Comparison of ENCODE assay signal across 8 mouse cellular contexts in the genomic region with DNA sequence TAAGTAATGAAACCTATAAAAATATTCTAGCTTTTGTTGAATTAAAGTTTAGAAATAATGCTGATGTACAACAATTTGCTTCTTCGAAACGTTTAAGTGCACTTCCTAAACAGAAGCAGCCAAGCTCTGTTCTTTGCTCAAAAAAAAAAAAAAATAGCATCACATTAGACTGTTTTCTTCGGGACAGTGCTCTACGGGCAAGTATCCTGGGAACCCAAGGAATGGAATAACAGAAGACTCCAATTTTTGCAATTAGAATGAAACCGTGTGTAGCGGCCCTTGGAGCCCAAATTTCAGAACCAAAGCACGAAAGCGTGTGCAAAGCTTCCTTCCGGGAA. TPM values are rescaled to one million over a fixed set of nuclear protein-coding genes. Genes with fewer than 3 reads are reported as not detected.
DNase-seq lines count a peak whose midpoint lies in the region; ATAC-seq and TF ChIP-seq lines count a peak whose summit lies in the region.

No protein-coding gene starts in this region.

- no peaks in the 10 kb centered on the region for H3K9me3 ChIP-seq in embryonic facial prominence, embryonic 14.5 days (ENCODE audit: control insufficient read depth, low read length)
- no peaks in the 10 kb centered on the region for H3K9me3 ChIP-seq in intestine, postnatal 0 days (ENCODE audit: control insufficient read depth)
- H3K9me3 ChIP-seq in neural tube, embryonic 14.5 days (ENCODE audit: control insufficient read depth, low read length), result no peaks in the 10 kb centered on the region

- no peak for TF ChIP-seq CTCF in lung, adult 2 months (IDR thresholded peaks at IDR 0.05; ENCODE audit: insufficient read depth, low read length)
- TF ChIP-seq CTCF in intestine, postnatal 0 days (IDR thresholded peaks at IDR 0.05; ENCODE audit: low read depth), result no peak

- H3K27me3 ChIP-seq in embryonic facial prominence, embryonic 14.5 days (replicated peaks; ENCODE audit: control insufficient read depth, insufficient read depth, low read length), result no peaks in the 10 kb centered on the region
- no peaks in the 10 kb centered on the region for H3K27me3 ChIP-seq in intestine, postnatal 0 days (replicated peaks; ENCODE audit: control insufficient read depth, insufficient read depth, low read length)
- H3K27me3 ChIP-seq in neural tube, embryonic 14.5 days (ENCODE audit: control insufficient read depth, insufficient read depth, low read length), result no peaks in the 10 kb centered on the region

- no peak for TF ChIP-seq POLR2A in lung, adult 2 months (IDR thresholded peaks at IDR 0.05; ENCODE audit: borderline replicate concordance, extremely low read depth, low read depth, low read length)

- peaks cover 2% of the 10 kb centered on the region; the same call in 1 of the 2 replicates for H3K4me1 ChIP-seq in lung, adult 2 months (ENCODE audit: control insufficient read depth, insufficient read depth, low read length)
- H3K4me1 ChIP-seq in embryonic facial prominence, embryonic 14.5 days (ENCODE audit: control insufficient read depth, insufficient read depth, low read length), result peaks cover 4% of the 10 kb centered on the region
- no peaks in the 10 kb centered on the region for H3K4me1 ChIP-seq in intestine, postnatal 0 days (replicated peaks; ENCODE audit: control insufficient read depth, insufficient read depth, low read length)
- peaks cover 7% of the 10 kb centered on the region; the same call in 1 of the 2 replicates for H3K4me1 ChIP-seq in neural tube, embryonic 14.5 days (ENCODE audit: control insufficient read depth, insufficient read depth, low read length)

- H3K27ac ChIP-seq in embryonic facial prominence, embryonic 14.5 days (replicated peaks; ENCODE audit: low read depth, low read length), result no peak overlapping the region
- H3K27ac ChIP-seq in intestine, postnatal 0 days (ENCODE audit: low read depth, low read length), result peak overlapping the region; percentile 88; the same call in 1 of the 2 replicates
- no peak overlapping the region for H3K27ac ChIP-seq in neural tube, embryonic 14.5 days (ENCODE audit: low read depth, low read length)

- 6% methylated on average over 9 of the region's 9 CpGs for WGBS in lung, adult 2 months
- 5% methylated on average over 9 of the region's 9 CpGs for WGBS in embryonic facial prominence, embryonic 14.5 days
- 4% methylated on average over 9 of the region's 9 CpGs for WGBS in intestine, postnatal 0 days
- 4% methylated on average over 9 of the region's 9 CpGs for WGBS in neural tube, embryonic 14.5 days

- no peak for ATAC-seq in embryonic facial prominence, embryonic 14.5 days (ENCODE audit: low read depth)
- no peak for ATAC-seq in intestine, postnatal 0 days
- ATAC-seq in neural tube, embryonic 14.5 days (ENCODE audit: low read depth), result no peak

- DNase-seq in lung, adult 2 months, result no peak
- no peak for DNase-seq in lung, adult 18-20 months
- no peak for DNase-seq in embryonic facial prominence, embryonic 14.5 days (ENCODE audit: low spot score)
- DNase-seq in adrenal gland, postnatal 36 days, result no peak
- no peak for DNase-seq in thymus, postnatal 36 days
- no peak for DNase-seq in thymus, postnatal 4 days

- peak overlapping the region; percentile 98 for H3K4me2 ChIP-seq in embryonic facial prominence, embryonic 14.5 days (ENCODE audit: low read depth, low read length)
- peak overlapping the region; percentile 94 for H3K4me2 ChIP-seq in intestine, postnatal 0 days (replicated peaks; ENCODE audit: low read depth)
- H3K4me2 ChIP-seq in neural tube, embryonic 14.5 days (ENCODE audit: low read depth, low read length), result peak overlapping the region; percentile 92

- H3K36me3 ChIP-seq in embryonic facial prominence, embryonic 14.5 days (ENCODE audit: control insufficient read depth, insufficient read depth, low read length), result no peaks in the 10 kb centered on the region
- no peaks in the 10 kb centered on the region for H3K36me3 ChIP-seq in intestine, postnatal 0 days (ENCODE audit: control insufficient read depth, insufficient read depth)
- H3K36me3 ChIP-seq in neural tube, embryonic 14.5 days (ENCODE audit: control insufficient read depth, insufficient read depth, low read length), result no peaks in the 10 kb centered on the region

- peak overlapping the region; percentile 90 for H3K4me3 ChIP-seq in lung, adult 2 months (replicated peaks; ENCODE audit: extremely low read depth, low read depth, low read length)
- H3K4me3 ChIP-seq in embryonic facial prominence, embryonic 14.5 days (ENCODE audit: low read depth, low read length), result peak overlapping the region; percentile 76
- peak overlapping the region; percentile 98 for H3K4me3 ChIP-seq in intestine, postnatal 0 days (ENCODE audit: low read depth, low read length)
- peak overlapping the region; percentile 97 for H3K4me3 ChIP-seq in neural tube, embryonic 14.5 days (ENCODE audit: low read depth, low read length)

- peak overlapping the region; percentile 78 for H3K9ac ChIP-seq in embryonic facial prominence, embryonic 14.5 days (ENCODE audit: low read depth, low read length)
- H3K9ac ChIP-seq in intestine, postnatal 0 days (ENCODE audit: low read depth, low read length), result peak overlapping the region; percentile 84
- H3K9ac ChIP-seq in neural tube, embryonic 14.5 days (replicated peaks; ENCODE audit: low read depth, low read length), result peak overlapping the region; percentile 96

RNA-seq across cellular contexts. Expression of gene Rab28, which starts 1.2 kb away (rescaled TPM):
- 36.5 and 37.2 TPM in 2 replicates for polyA plus RNA-seq in lung, adult 2 months (2012; rRNA removed)
- 72.4 and 77.4 TPM in 2 replicates for polyA plus RNA-seq in embryonic facial prominence, embryonic 14.5 days (2014; fragmentation: Nextera tagmentation; extraction: Ambion mirVana)
- 40.8 and 43.4 TPM in 2 replicates for polyA plus RNA-seq in intestine, postnatal 0 days (2015; fragmentation: Nextera tagmentation; extraction: Ambion mirVana)
- polyA plus RNA-seq in neural tube, embryonic 14.5 days (2014; fragmentation: Nextera tagmentation; extraction: Ambion mirVana), result 60.7 and 65.2 TPM in 2 replicates
- 10 to 100 TPM; 55.6 to 60.9 TPM for total RNA-seq in adrenal gland, postnatal 36 days (2021)

RNA-seq across cellular contexts. Expression of gene Nkx3-2, which starts 57.6 kb away (rescaled TPM):
- polyA plus RNA-seq in lung, adult 2 months (2012; rRNA removed), result not detected in 2 replicates
- 1.2 and 1.6 TPM in 2 replicates for polyA plus RNA-seq in embryonic facial prominence, embryonic 14.5 days (2014; fragmentation: Nextera tagmentation; extraction: Ambion mirVana)
- 0.89 and 1.4 TPM in 2 replicates for polyA plus RNA-seq in intestine, postnatal 0 days (2015; fragmentation: Nextera tagmentation; extraction: Ambion mirVana)
- not detected in 2 replicates for polyA plus RNA-seq in neural tube, embryonic 14.5 days (2014; fragmentation: Nextera tagmentation; extraction: Ambion mirVana)
- not detected for total RNA-seq in adrenal gland, postnatal 36 days (2021)
